Mouse (Mus musculus): ENCODE results near the gene Tmem104.

Tmem104 gene

GRCm38 (mm10) chr11:115167631-115168249 lies 19.5 kb upstream of the Tmem104 start:
- no peak for DNase-seq

- no peak for DNase-seq
These were observed 17.9 kb upstream of the Tmem104 start for GRCm38 (mm10) chr11:115169430-115169829.

GRCm38 (mm10) chr11:115171125-115171524 lies 16.2 kb upstream of the Tmem104 start:
- DNase-seq, result no peak

- peak; percentile 59 for DNase-seq
These were observed 14.4 kb upstream of the Tmem104 start for GRCm38 (mm10) chr11:115172825-115173287.

- peak; percentile 70 for DNase-seq
These were observed 13.5 kb upstream of the Tmem104 start for GRCm38 (mm10) chr11:115173549-115174339.

GRCm38 (mm10) chr11:115176399-115177190 lies 10.7 kb upstream of the Tmem104 start:
- DNase-seq, result no peak

GRCm38 (mm10) chr11:115177559-115178195 lies 9.6 kb upstream of the Tmem104 start:
- no peak for DNase-seq

GRCm38 (mm10) chr11:115178766-115179165 lies 8.5 kb upstream of the Tmem104 start:
- no peak for DNase-seq

GRCm38 (mm10) chr11:115179191-115179590 lies 8.1 kb upstream of the Tmem104 start:
- DNase-seq, result no peak

GRCm38 (mm10) chr11:115179881-115180280 lies 7.4 kb upstream of the Tmem104 start:
- no peak for DNase-seq

GRCm38 (mm10) chr11:115181913-115182638 lies 5.2 kb upstream of the Tmem104 start:
- peak; percentile 89 for DNase-seq

- DNase-seq, result no peak
These were observed 2.3 kb upstream of the Tmem104 start for GRCm38 (mm10) chr11:115184973-115185372.

- DNase-seq, result no peak
These were observed 406 bp downstream of the Tmem104 start, which contains the start of gene Nat9 for GRCm38 (mm10) chr11:115187693-115188092. Gene Nat9 (minus strand): TSS chr11:115187859.

GRCm38 (mm10) chr11:115188539-115189231 lies 1.4 kb downstream of the Tmem104 start:
- DNase-seq, result peak; percentile 66

- DNase-seq, result no peak
These were observed 2.0 kb downstream of the Tmem104 start for GRCm38 (mm10) chr11:115189304-115189703.

- peak; percentile 85 for DNase-seq
These were observed 4.9 kb downstream of the Tmem104 start for GRCm38 (mm10) chr11:115192180-115192579.

GRCm38 (mm10) chr11:115194693-115195092 lies 7.4 kb downstream of the Tmem104 start:
- no peak for DNase-seq

GRCm38 (mm10) chr11:115195933-115196332 lies 8.6 kb downstream of the Tmem104 start:
- no peak for DNase-seq

GRCm38 (mm10) chr11:115197558-115197957 lies 10.3 kb downstream of the Tmem104 start:
- no peak for DNase-seq

GRCm38 (mm10) chr11:115198932-115199384 lies 11.7 kb downstream of the Tmem104 start:
- no peak for DNase-seq

- DNase-seq, result no peak
These were observed 13.2 kb downstream of the Tmem104 start for GRCm38 (mm10) chr11:115200520-115200919.

Data from lung, postnatal 36 days (tissue).